Mouse (Mus musculus): ENCODE results near the gene Ndufb10. TPM values are rescaled to one million over a fixed set of nuclear protein-coding genes. Genes with fewer than 3 reads are reported as not detected.

Gene Ndufb10
- polyA plus RNA-seq, 1 experiment from 2014 or later = 321 TPM

- Histone ChIP-seq H3K36me3 (ENCODE audit: control insufficient read depth, insufficient read depth, low read length) (no peaks in the 10 kb centered on the region), H3K9ac (ENCODE audit: low read depth, low read length) (no peak overlapping the region), H3K9me3 (ENCODE audit: control insufficient read depth, low read length) (no peaks in the 10 kb centered on the region), H3K4me2 (no peak overlapping the region), H3K4me1 (replicated peaks; ENCODE audit: control insufficient read depth, insufficient read depth, low read length) (peaks cover 10% of the 10 kb centered on the region), H3K27me3 (replicated peaks; ENCODE audit: control insufficient read depth, insufficient read depth, low read length) (peaks cover 66% of the 10 kb centered on the region), H3K4me3 (ENCODE audit: low read depth, low read length) (no peak overlapping the region), H3K27ac (ENCODE audit: low read depth, low read length) (no peak overlapping the region)
- no peak for DNase-seq (ENCODE audit: low spot score)
- no peak for ATAC-seq (replicated peaks; ENCODE audit: low FRiP score)
- WGBS = 16% methylated on average over 4 of the region's 4 CpGs
Observed at GRCm38 (mm10) chr17:24751528-24751927, 27.2 kb upstream of the Ndufb10 start.

- Histone ChIP-seq H3K27me3 (replicated peaks; ENCODE audit: control insufficient read depth, insufficient read depth, low read length) (peaks cover 22% of the 10 kb centered on the region), H3K9me3 (ENCODE audit: control insufficient read depth, low read length) (no peaks in the 10 kb centered on the region), H3K4me3 (ENCODE audit: low read depth, low read length) (no peak overlapping the region), H3K36me3 (ENCODE audit: control insufficient read depth, insufficient read depth, low read length) (no peaks in the 10 kb centered on the region), H3K4me1 (replicated peaks; ENCODE audit: control insufficient read depth, insufficient read depth, low read length) (no peaks in the 10 kb centered on the region), H3K9ac (ENCODE audit: low read depth, low read length) (no peak overlapping the region), H3K4me2 (no peak overlapping the region), H3K27ac (ENCODE audit: low read depth, low read length) (no peak overlapping the region)
- ATAC-seq (replicated peaks; ENCODE audit: low FRiP score) (no peak), DNase-seq (ENCODE audit: low spot score) (no peak)
- 39% methylated on average over 4 of the region's 4 CpGs for WGBS
Observed at GRCm38 (mm10) chr17:24746986-24747385, 22.7 kb upstream of the Ndufb10 start.

DNA sequence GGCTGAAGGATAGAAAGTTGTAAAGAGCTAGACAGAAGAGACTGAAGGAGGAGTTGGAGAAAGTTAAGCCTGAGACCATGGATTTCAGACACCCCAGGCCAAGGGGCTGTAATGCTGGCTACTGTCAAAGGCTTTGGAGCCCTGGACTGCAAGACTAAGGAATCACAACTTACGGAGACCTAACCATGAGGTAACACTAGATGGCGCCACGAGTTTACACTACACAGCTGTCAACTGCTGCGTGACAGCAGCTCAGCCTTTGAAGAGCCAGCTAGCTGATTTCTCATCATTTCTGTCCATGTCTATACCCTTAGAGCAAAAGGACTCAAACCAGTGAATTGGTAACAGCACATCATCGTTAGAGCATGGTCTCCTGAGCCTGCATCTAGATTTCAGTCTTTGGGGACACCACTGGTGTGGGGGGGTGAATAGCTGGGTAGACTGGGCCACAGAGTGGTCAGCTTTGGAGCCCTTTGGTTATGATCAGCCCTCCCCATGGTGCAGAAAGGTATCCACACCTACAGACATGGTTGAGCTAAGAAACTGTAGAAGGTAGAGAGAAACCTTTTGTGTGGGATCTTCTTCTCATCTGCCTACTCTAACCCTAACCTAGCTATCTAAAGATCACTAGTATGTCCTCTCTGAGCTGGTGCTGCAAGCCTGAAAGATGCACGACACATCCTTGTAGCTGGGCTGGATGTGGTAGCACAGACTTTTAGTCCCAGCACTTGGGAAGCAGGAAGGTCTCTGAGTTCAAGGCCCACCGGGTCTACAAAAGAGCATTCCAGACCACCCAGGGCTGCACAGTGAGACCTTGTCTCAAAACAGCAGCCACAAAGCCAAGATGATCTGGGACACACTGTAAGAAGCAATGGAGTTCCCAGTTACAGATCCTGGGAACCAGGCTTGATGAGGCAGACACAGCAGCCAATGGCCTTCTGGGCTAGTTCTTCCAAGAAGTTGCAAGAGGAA lies 21.5 kb upstream of the Ndufb10 start:
- Histone ChIP-seq H3K27me3 (replicated peaks; ENCODE audit: control insufficient read depth, insufficient read depth, low read length) (peaks cover 11% of the 10 kb centered on the region), H3K36me3 (ENCODE audit: control insufficient read depth, insufficient read depth, low read length) (no peaks in the 10 kb centered on the region), H3K9me3 (ENCODE audit: control insufficient read depth, low read length) (no peaks in the 10 kb centered on the region), H3K4me2 (no peak overlapping the region), H3K4me3 (ENCODE audit: low read depth, low read length) (no peak overlapping the region), H3K4me1 (replicated peaks; ENCODE audit: control insufficient read depth, insufficient read depth, low read length) (no peaks in the 10 kb centered on the region), H3K27ac (ENCODE audit: low read depth, low read length) (no peak overlapping the region), H3K9ac (ENCODE audit: low read depth, low read length) (no peak overlapping the region)
- 21% methylated on average over 7 of the region's 7 CpGs for WGBS
- DNase-seq (ENCODE audit: low spot score) = peak; percentile 54
- ATAC-seq (replicated peaks; ENCODE audit: low FRiP score) = peak; percentile 77

DNA sequence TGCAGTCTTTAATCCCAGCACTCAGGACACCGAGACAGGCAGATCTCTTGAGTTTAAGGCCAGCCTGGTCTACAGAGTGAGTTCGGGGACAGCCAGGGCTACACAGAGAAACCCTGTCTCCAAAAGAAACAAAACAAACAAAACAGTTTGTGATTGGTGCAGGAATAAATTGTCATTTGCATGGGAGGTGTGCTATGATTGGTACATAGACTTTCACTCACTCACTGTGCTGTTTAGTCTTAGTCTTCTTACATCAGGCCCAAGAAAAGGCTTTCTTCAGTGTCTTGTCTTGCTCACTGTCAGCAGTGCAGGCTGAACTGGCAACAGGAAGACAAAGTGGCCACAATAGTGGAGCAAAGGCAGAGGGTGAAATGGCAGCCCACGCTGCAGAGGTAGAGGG lies 20.1 kb upstream of the Ndufb10 start:
- no peak overlapping the region for H3K4me2 ChIP-seq
- 76% methylated on average over 3 of the region's 3 CpGs for WGBS
- H3K9me3 ChIP-seq (ENCODE audit: control insufficient read depth, low read length) = no peaks in the 10 kb centered on the region
- H3K27me3 ChIP-seq (replicated peaks; ENCODE audit: control insufficient read depth, insufficient read depth, low read length) = no peaks in the 10 kb centered on the region; the same call in 1 of the 2 replicates
- no peak for DNase-seq (ENCODE audit: low spot score)
- H3K27ac ChIP-seq (ENCODE audit: low read depth, low read length) = no peak overlapping the region
- no peaks in the 10 kb centered on the region for H3K36me3 ChIP-seq (ENCODE audit: control insufficient read depth, insufficient read depth, low read length)
- no peak overlapping the region for H3K4me3 ChIP-seq (ENCODE audit: low read depth, low read length)
- ATAC-seq (replicated peaks; ENCODE audit: low FRiP score) = no peak
- no peak overlapping the region for H3K9ac ChIP-seq (ENCODE audit: low read depth, low read length)
- H3K4me1 ChIP-seq (replicated peaks; ENCODE audit: control insufficient read depth, insufficient read depth, low read length) = no peaks in the 10 kb centered on the region

DNA sequence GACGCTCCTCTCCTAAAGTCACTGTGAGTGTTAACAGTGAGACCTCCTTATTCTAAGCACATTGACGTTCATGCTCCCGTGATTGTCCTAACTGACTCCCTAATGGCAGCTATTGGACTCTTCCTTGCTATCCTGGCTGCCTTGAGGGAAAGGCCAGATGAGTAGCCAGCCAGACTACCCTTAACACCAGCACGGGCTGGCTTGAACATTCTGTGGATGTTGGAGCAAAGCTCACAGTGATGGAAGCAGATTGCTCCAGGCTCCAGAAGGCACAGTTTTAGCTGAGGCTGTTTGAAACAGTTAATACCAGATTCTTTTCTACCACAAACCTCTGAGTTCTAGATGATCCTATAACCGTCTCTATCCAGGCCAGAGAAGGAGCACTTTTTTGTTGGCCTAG lies 19.6 kb upstream of the Ndufb10 start:
- DNase-seq (ENCODE audit: low spot score) (no peak), ATAC-seq (replicated peaks; ENCODE audit: low FRiP score) (no peak)
- 72% methylated on average over 5 of the region's 5 CpGs for WGBS
- no peaks in the 10 kb centered on the region for H3K27me3 ChIP-seq (replicated peaks; ENCODE audit: control insufficient read depth, insufficient read depth, low read length)
- no peaks in the 10 kb centered on the region for H3K4me1 ChIP-seq (replicated peaks; ENCODE audit: control insufficient read depth, insufficient read depth, low read length)
- no peaks in the 10 kb centered on the region for H3K36me3 ChIP-seq (ENCODE audit: control insufficient read depth, insufficient read depth, low read length)
- no peak overlapping the region for H3K27ac ChIP-seq (ENCODE audit: low read depth, low read length)
- H3K4me2 ChIP-seq = no peak overlapping the region
- H3K4me3 ChIP-seq (ENCODE audit: low read depth, low read length) = no peak overlapping the region
- H3K9ac ChIP-seq (ENCODE audit: low read depth, low read length) = no peak overlapping the region
- no peaks in the 10 kb centered on the region for H3K9me3 ChIP-seq (ENCODE audit: control insufficient read depth, low read length)

DNA sequence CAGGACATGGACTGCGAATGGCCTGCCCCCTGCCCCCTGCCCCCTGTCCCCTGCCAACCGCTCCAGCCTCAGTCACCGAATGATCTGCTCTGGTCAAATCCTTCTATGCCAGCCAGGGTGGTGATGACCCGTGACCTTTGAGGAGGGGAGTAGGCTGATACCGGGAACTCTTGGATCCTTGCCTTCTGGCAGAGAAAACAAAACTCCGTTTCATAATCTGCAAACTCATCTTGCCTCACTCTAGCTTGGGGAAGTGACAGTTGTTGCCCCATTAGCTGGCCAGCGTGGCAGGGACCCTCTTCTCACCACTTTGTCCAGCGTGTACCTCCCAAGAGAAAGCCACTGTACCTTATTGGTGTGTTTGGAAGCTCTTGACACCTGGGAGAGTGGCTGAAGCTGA lies 18.0 kb upstream of the Ndufb10 start:
- no peak overlapping the region for H3K27ac ChIP-seq (ENCODE audit: low read depth, low read length)
- no peaks in the 10 kb centered on the region for H3K27me3 ChIP-seq (replicated peaks; ENCODE audit: control insufficient read depth, insufficient read depth, low read length)
- peaks cover 4% of the 10 kb centered on the region; the same call in 1 of the 2 replicates for H3K4me1 ChIP-seq (replicated peaks; ENCODE audit: control insufficient read depth, insufficient read depth, low read length)
- no peak overlapping the region for H3K4me3 ChIP-seq (ENCODE audit: low read depth, low read length)
- no peaks in the 10 kb centered on the region for H3K36me3 ChIP-seq (ENCODE audit: control insufficient read depth, insufficient read depth, low read length)
- H3K9me3 ChIP-seq (ENCODE audit: control insufficient read depth, low read length) = no peaks in the 10 kb centered on the region
- H3K9ac ChIP-seq (ENCODE audit: low read depth, low read length) = no peak overlapping the region
- no peak overlapping the region for H3K4me2 ChIP-seq
- 78% methylated on average over 8 of the region's 8 CpGs for WGBS
- ATAC-seq (replicated peaks; ENCODE audit: low FRiP score) = no peak
- DNase-seq (ENCODE audit: low spot score) = no peak

GRCm38 (mm10) chr17:24739926-24740325 lies 15.6 kb upstream of the Ndufb10 start:
- no peaks in the 10 kb centered on the region for H3K27me3 ChIP-seq (replicated peaks; ENCODE audit: control insufficient read depth, insufficient read depth, low read length)
- H3K27ac ChIP-seq (ENCODE audit: low read depth, low read length) = no peak overlapping the region
- no peaks in the 10 kb centered on the region for H3K36me3 ChIP-seq (ENCODE audit: control insufficient read depth, insufficient read depth, low read length)
- H3K4me1 ChIP-seq (replicated peaks; ENCODE audit: control insufficient read depth, insufficient read depth, low read length) = peaks cover 12% of the 10 kb centered on the region
- WGBS = 84% methylated on average over 8 of the region's 8 CpGs
- DNase-seq (ENCODE audit: low spot score) (no peak), ATAC-seq (replicated peaks; ENCODE audit: low FRiP score) (no peak)
- no peak overlapping the region for H3K4me3 ChIP-seq (ENCODE audit: low read depth, low read length)
- H3K9me3 ChIP-seq (ENCODE audit: control insufficient read depth, low read length) = no peaks in the 10 kb centered on the region
- no peak overlapping the region for H3K4me2 ChIP-seq
- 0 out of 2 replicates have a peak overlapping the region, but pooled peaks have one; percentile 11 for H3K9ac ChIP-seq (ENCODE audit: low read depth, low read length)

DNA sequence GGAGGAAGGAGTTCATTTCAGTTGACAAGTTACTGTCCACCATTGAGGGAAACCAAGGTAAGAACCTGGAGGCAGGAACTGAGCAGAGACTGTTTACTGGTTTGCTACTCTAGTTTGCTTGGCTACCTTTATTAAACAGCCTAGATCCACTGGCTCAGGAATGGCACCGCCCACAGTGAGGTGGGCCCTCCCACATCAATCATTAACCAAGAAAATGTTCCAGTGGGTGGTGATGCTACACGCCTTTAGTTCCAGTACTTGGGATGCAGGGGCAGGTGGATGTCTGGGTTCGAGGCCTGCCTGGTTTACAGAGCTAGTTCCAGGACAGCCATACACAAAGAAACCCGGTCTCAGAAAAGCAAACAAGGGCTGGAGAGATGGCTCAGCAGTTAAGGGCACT lies 14.0 kb upstream of the Ndufb10 start:
- no peak overlapping the region for H3K4me3 ChIP-seq (ENCODE audit: low read depth, low read length)
- H3K27me3 ChIP-seq (replicated peaks; ENCODE audit: control insufficient read depth, insufficient read depth, low read length) = no peaks in the 10 kb centered on the region

More for the DNA sequence above, 14.0 kb upstream of the Ndufb10 start:
- no peak overlapping the region for H3K27ac ChIP-seq (ENCODE audit: low read depth, low read length)
- no peak overlapping the region for H3K9ac ChIP-seq (ENCODE audit: low read depth, low read length)
- H3K9me3 ChIP-seq (ENCODE audit: control insufficient read depth, low read length) = no peaks in the 10 kb centered on the region
- DNase-seq (ENCODE audit: low spot score) (no peak), ATAC-seq (replicated peaks; ENCODE audit: low FRiP score) (no peak)
- no peaks in the 10 kb centered on the region for H3K36me3 ChIP-seq (ENCODE audit: control insufficient read depth, insufficient read depth, low read length)
- no peak overlapping the region; the same call in 1 of the 2 replicates for H3K4me2 ChIP-seq
- H3K4me1 ChIP-seq (replicated peaks; ENCODE audit: control insufficient read depth, insufficient read depth, low read length) = peaks cover 12% of the 10 kb centered on the region
- WGBS = 78% methylated on average over 4 of the region's 4 CpGs

Data from liver, embryonic 11.5 days (tissue).